In genomic region chr11:6568584-6569409, GRCm38 (mm10) we compare ENCODE assay signal across 9 mouse cellular contexts. TPM values are rescaled to one million over a fixed set of nuclear protein-coding genes. Genes with fewer than 3 reads are reported as not detected.
DNase-seq lines count a peak whose midpoint lies in the region; ATAC-seq lines count a peak whose summit lies in the region.
"Had no signal": no experiment of that assay in that cellular context is flagged by ENCODE, and none has a peak within 500 bp of the region (broad histone marks: within the 10 kb centered on the region; RNA-seq: fewer than 3 reads in every experiment).

No protein-coding gene starts in this region.

- no peaks in the 10 kb centered on the region for H3K27me3 ChIP-seq in embryonic facial prominence, embryonic 11.5 days (ENCODE audit: control insufficient read depth, insufficient read depth, low read length)
- no peaks in the 10 kb centered on the region for H3K27me3 ChIP-seq in embryonic facial prominence, embryonic 10.5 days (replicated peaks; ENCODE audit: low read depth, poor library complexity, severe bottlenecking)

- DNase-seq in embryonic facial prominence, embryonic 11.5 days (ENCODE audit: low spot score), result no peak
- no peak for DNase-seq in embryonic facial prominence, embryonic 10.5 days (ENCODE audit: low spot score)
- DNase-seq in thymus, postnatal 14 days, result peak; percentile 36
- DNase-seq in thymus, adult 18-20 months, result no peak
- DNase-seq in heart, postnatal 14 days, result peak; percentile 42 to 54
- peak; percentile 64 for DNase-seq in left cerebral cortex, postnatal 4 days
- DNase-seq in right cerebral cortex, adult 2 months (ENCODE audit: low spot score in 2 of 2), result peak; percentile 53 to 64
- DNase-seq in testis, postnatal 10 days (ENCODE audit: low spot score), result no peak

- intact Hi-C loops in heart, postnatal 14 days (cut with DNase I), result no loop called here
- intact Hi-C loops in left cerebral cortex, postnatal 4 days (cut with DNase I), result no loop called here

- no peak overlapping the region; the same call in 1 of the 2 replicates for H3K9ac ChIP-seq in embryonic facial prominence, embryonic 11.5 days (replicated peaks; ENCODE audit: low read length)

- no peak overlapping the region for H3K4me2 ChIP-seq in embryonic facial prominence, embryonic 11.5 days (ENCODE audit: low read depth, low read length)

- H3K27ac ChIP-seq in embryonic facial prominence, embryonic 11.5 days (replicated peaks; ENCODE audit: low read depth, low read length), result 0 out of 2 replicates have a peak overlapping the region, but pooled peaks have one; percentile 0
- no peak overlapping the region for H3K27ac ChIP-seq in embryonic facial prominence, embryonic 10.5 days (replicated peaks)

- no peak overlapping the region for H3K4me3 ChIP-seq in embryonic facial prominence, embryonic 11.5 days (ENCODE audit: low read depth, low read length)
- no peak overlapping the region for H3K4me3 ChIP-seq in embryonic facial prominence, embryonic 10.5 days
- H3K4me3 ChIP-seq: myocyte had no signal

- H3K9me3 ChIP-seq in embryonic facial prominence, embryonic 11.5 days (replicated peaks; ENCODE audit: control insufficient read depth, low read length), result no peaks in the 10 kb centered on the region
- no peaks in the 10 kb centered on the region for H3K9me3 ChIP-seq in embryonic facial prominence, embryonic 10.5 days

- H3K4me1 ChIP-seq in embryonic facial prominence, embryonic 11.5 days (ENCODE audit: control insufficient read depth, insufficient read depth, low read length), result no peaks in the 10 kb centered on the region
- peaks cover 11% of the 10 kb centered on the region; the same call in 1 of the 2 replicates for H3K4me1 ChIP-seq in embryonic facial prominence, embryonic 10.5 days

- WGBS in embryonic facial prominence, embryonic 11.5 days, result 68% methylated on average over 11 of the region's 11 CpGs
- 79% methylated on average over 11 of the region's 11 CpGs for WGBS in embryonic facial prominence, embryonic 10.5 days

- no peaks in the 10 kb centered on the region for H3K36me3 ChIP-seq in embryonic facial prominence, embryonic 11.5 days (replicated peaks; ENCODE audit: control insufficient read depth, insufficient read depth, low read depth, low read length)
- H3K36me3 ChIP-seq in embryonic facial prominence, embryonic 10.5 days (replicated peaks), result peaks cover 83% of the 10 kb centered on the region

- 0 out of 2 replicates have a peak, but pooled peaks have one; percentile 16 for ATAC-seq in embryonic facial prominence, embryonic 11.5 days (replicated peaks; ENCODE audit: insufficient number of reproducible peaks, low FRiP score, low TSS enrichment, low read depth)

RNA-seq across cellular contexts. Expression of gene Ccm2, which starts 22.1 kb away (rescaled TPM):
- 81.6 and 90.7 TPM in 2 replicates for polyA plus RNA-seq in embryonic facial prominence, embryonic 11.5 days (2014; fragmentation: Nextera tagmentation; extraction: Ambion mirVana)
- polyA plus RNA-seq in embryonic facial prominence, embryonic 10.5 days (2016; fragmentation: Nextera tagmentation; extraction: Ambion mirVana), result 109 and 114 TPM in 2 replicates
- total RNA-seq in heart, postnatal 14 days (2021), result 10 to 100 TPM; 22.8 to 32.9 TPM
- total RNA-seq in left cerebral cortex, postnatal 4 days (2021), result 10 to 100 TPM; 55.6 to 58.9 TPM

RNA-seq across cellular contexts. Expression of gene Nacad, which starts 37.1 kb away (rescaled TPM):
- 9.2 and 9.9 TPM in 2 replicates for polyA plus RNA-seq in embryonic facial prominence, embryonic 11.5 days (2014; fragmentation: Nextera tagmentation; extraction: Ambion mirVana)
- polyA plus RNA-seq in embryonic facial prominence, embryonic 10.5 days (2016; fragmentation: Nextera tagmentation; extraction: Ambion mirVana), result 9.8 and 10.5 TPM in 2 replicates
- total RNA-seq in heart, postnatal 14 days (2021), result under 1 TPM; 0.62 to 0.73 TPM
- total RNA-seq in left cerebral cortex, postnatal 4 days (2021), result 10 to 100 TPM; 94.4 to 99.0 TPM

RNA-seq across cellular contexts. Expression of gene Myo1g, which starts 48.0 kb away (rescaled TPM):
- 0.29 and 0.67 TPM in 2 replicates for polyA plus RNA-seq in embryonic facial prominence, embryonic 11.5 days (2014; fragmentation: Nextera tagmentation; extraction: Ambion mirVana)
- polyA plus RNA-seq in embryonic facial prominence, embryonic 10.5 days (2016; fragmentation: Nextera tagmentation; extraction: Ambion mirVana), result 0.75 and 1.1 TPM in 2 replicates
- 1 to 10 TPM; 1.9 to 3.2 TPM for total RNA-seq in heart, postnatal 14 days (2021)
- total RNA-seq in left cerebral cortex, postnatal 4 days (2021), result under 1 TPM; 0.46 to 0.74 TPM

RNA-seq across cellular contexts. Expression of gene Tbrg4, which starts 57.1 kb away (rescaled TPM):
- 33.0 and 33.5 TPM in 2 replicates for polyA plus RNA-seq in embryonic facial prominence, embryonic 11.5 days (2014; fragmentation: Nextera tagmentation; extraction: Ambion mirVana)
- 66.9 and 74.2 TPM in 2 replicates for polyA plus RNA-seq in embryonic facial prominence, embryonic 10.5 days (2016; fragmentation: Nextera tagmentation; extraction: Ambion mirVana)
- 100 to 1,000 TPM; 100 to 106 TPM for total RNA-seq in heart, postnatal 14 days (2021)
- 10 to 100 TPM; 50.5 to 52.2 TPM for total RNA-seq in left cerebral cortex, postnatal 4 days (2021)

Comparison
In these comparisons a context has a peak if more than half of its experiments do, and no peak if none do; other contexts are left out.
1. DNase-seq: peak in thymus, postnatal 14 days (single experiment), heart, postnatal 14 days (2 of 2), left cerebral cortex, postnatal 4 days (single experiment) and right cerebral cortex, adult 2 months (2 of 2); none in embryonic facial prominence, embryonic 11.5 days (single experiment), embryonic facial prominence, embryonic 10.5 days (single experiment), thymus, adult 18-20 months (0 of 2) and testis, postnatal 10 days (single experiment).
2. RNA of gene Nacad, which starts 37.1 kb away (total RNA-seq): 94.4 to 99.0 TPM in left cerebral cortex, postnatal 4 days; 0.62 to 0.73 TPM in heart, postnatal 14 days; every median in the first group is over 10 times any median in the second.